Mouse (Mus musculus) CH12.LX (cell line): Measurements from ENCODE around the gene St8sia6. TPM values are rescaled to one million over a fixed set of nuclear protein-coding genes. Genes with fewer than 3 reads are reported as not detected.
A peak's percentile ranks its signal among the peaks of the same experiment; 100 is the strongest.
"Not testable (repeated sequence)": the region's sequence is repeated elsewhere in the genome, so short reads cannot be mapped to it uniquely, and the experiment has no call there.

Source experiments
- DNase-seq: peaks from one replicate; pipeline ENCODE4 v3.0.0-alpha.2; 2013; ENCODE audit errors: extremely low read depth
- H3K27ac ChIP-seq: 2 replicates; pipeline ENCODE4 v1.5.1; 2012; ENCODE audit warnings: low read depth, mild to moderate bottlenecking, control low read depth, moderate library complexity; ENCODE audit not compliant: insufficient read depth
- H3K27me3 ChIP-seq: replicated peaks from 2 replicates; pipeline ENCODE3; 2012; ENCODE audit warnings: inconsistent platforms
- H3K36me3 ChIP-seq, 2 experiments: replicated peaks in 1 of 2; 2 replicates each; pipeline versions ENCODE3 to v1.6.1; 2012; ENCODE audit warnings: inconsistent platforms in 1 of 2, low read length in 1 of 2, mild to moderate bottlenecking in 1 of 2, mixed read lengths in 1 of 2, moderate library complexity in 1 of 2; ENCODE audit not compliant: control insufficient read depth in 1 of 2, insufficient read depth in 1 of 2
- H3K4me1 ChIP-seq, 2 experiments: 2 replicates each; pipeline ENCODE4 v1.6.1; 2012; ENCODE audit warnings: inconsistent platforms in 1 of 2, moderate library complexity in 1 of 2; ENCODE audit not compliant: insufficient read depth in 2 of 2, control insufficient read depth in 1 of 2
- H3K4me2 ChIP-seq: 2 replicates; pipeline ENCODE4 v1.6.1; 2012; ENCODE audit warnings: low read depth, mild to moderate bottlenecking, control low read depth; ENCODE audit not compliant: poor library complexity, insufficient read depth, severe bottlenecking
- H3K4me3 ChIP-seq, 3 experiments: fragments of 150-350 bp in 1 of 3; sonication (generic) in 1 of 3; replicated peaks in 1 of 3; 2 replicates each; pipeline versions ENCODE3 to v1.5.1; 2011 to 2012; ENCODE audit warnings: low read depth in 2 of 3, low read length in 2 of 3, mild to moderate bottlenecking in 2 of 3, moderate library complexity in 2 of 3, control low read depth in 1 of 3, improper control_type of control experiment in 1 of 3, inconsistent platforms in 1 of 3, mixed read lengths in 1 of 3; ENCODE audit not compliant: poor library complexity in 1 of 3
- H3K79me2 ChIP-seq: replicated peaks from 2 replicates; pipeline ENCODE4 v1.6.1; 2012; ENCODE audit warnings: mild to moderate bottlenecking, moderate library complexity; ENCODE audit not compliant: control insufficient read depth, poor library complexity, insufficient read depth, severe bottlenecking; ENCODE audit errors: extremely low read depth
- H3K9ac ChIP-seq: 2 replicates; pipeline ENCODE4 v1.6.1; 2012; ENCODE audit warnings: low read depth, mild to moderate bottlenecking, control low read depth, moderate library complexity; ENCODE audit not compliant: insufficient read depth
- H3K9me3 ChIP-seq: replicated peaks from 2 replicates; pipeline ENCODE3; 2012; ENCODE audit warnings: low read length, inconsistent platforms, mixed read lengths
- CHD2 ChIP-seq: IDR thresholded peaks from 2 replicates; pipeline ENCODE4 v1.6.1; 2011; ENCODE audit warnings: low read length, improper control_type of control experiment
- CTCF ChIP-seq, 2 experiments: IDR thresholded peaks in 1 of 2; conservative IDR thresholded peaks in 1 of 2; 2 replicates each; pipeline ENCODE4 v1.5.1; 2011 to 2012; ENCODE audit warnings: low read depth in 2 of 2, low read length in 2 of 2, improper control_type of control experiment in 1 of 2, inconsistent platforms in 1 of 2, mild to moderate bottlenecking in 1 of 2, moderate library complexity in 1 of 2
- EP300 ChIP-seq: IDR thresholded peaks from 2 replicates; pipeline ENCODE4 v1.6.1; 2011; ENCODE audit warnings: low read length, improper control_type of control experiment
- IRF4 ChIP-seq: IDR thresholded peaks from 2 replicates; pipeline ENCODE4 v1.6.1; 2014; ENCODE audit warnings: low read depth, mild to moderate bottlenecking, inconsistent platforms, low read length, improper control_type of control experiment
- MEF2A ChIP-seq: IDR thresholded peaks from 2 replicates; pipeline ENCODE4 v1.6.1; 2014; ENCODE audit warnings: low read depth, mild to moderate bottlenecking, inconsistent platforms, low read length, improper control_type of control experiment, borderline replicate concordance
- MXI1 ChIP-seq: IDR thresholded peaks from 2 replicates; pipeline ENCODE4 v1.6.1; 2011; ENCODE audit warnings: mild to moderate bottlenecking, low read depth, low read length, improper control_type of control experiment
- NELFE ChIP-seq: IDR thresholded peaks from 2 replicates; pipeline ENCODE4 v1.6.1; 2011; ENCODE audit warnings: low read depth, low read length, improper control_type of control experiment
- NRF1 ChIP-seq: IDR thresholded peaks from 2 replicates; pipeline ENCODE4 v1.6.1; 2014; ENCODE audit warnings: low read depth, mild to moderate bottlenecking, inconsistent platforms, low read length, improper control_type of control experiment, moderate library complexity
- RAD21 ChIP-seq: IDR thresholded peaks from 2 replicates; pipeline ENCODE4 v1.6.1; 2011; ENCODE audit warnings: low read depth, mild to moderate bottlenecking, low read length, improper control_type of control experiment, moderate library complexity
- SIN3A ChIP-seq: IDR thresholded peaks from 2 replicates; pipeline ENCODE4 v1.6.1; 2012; ENCODE audit warnings: low read length, improper control_type of control experiment, inconsistent platforms
- SMC3 ChIP-seq: IDR thresholded peaks from 2 replicates; pipeline ENCODE4 v1.6.1; 2011; ENCODE audit warnings: low read depth, low read length, improper control_type of control experiment
- UBTF ChIP-seq: IDR thresholded peaks from 2 replicates; pipeline ENCODE4 v1.6.1; 2012; ENCODE audit warnings: low read depth, mild to moderate bottlenecking, inconsistent platforms, low read length, improper control_type of control experiment, moderate library complexity
- USF1 ChIP-seq: IDR thresholded peaks from 2 replicates; pipeline ENCODE4 v1.6.1; 2014; ENCODE audit warnings: low read depth, mild to moderate bottlenecking, inconsistent platforms, low read length, improper control_type of control experiment
- dilution Hi-C: fragments of 300-500 bp; cut with MboI; formaldehyde crosslinking; loops from 2 replicates; pipeline ENCODE4 v1.14.3; 2020; ENCODE audit warnings: low sequenced_read_pairs; ENCODE audit not compliant: extremely low pct_unique_long_range_greater_than_20kb, extremely low pct_ligation_motif_present
- in situ Hi-C: fragments of 300-500 bp; cut with MboI; formaldehyde crosslinking; loops from 3 replicates; pipeline ENCODE4 v1.14.3; 2019; ENCODE audit warnings: low sequenced_read_pairs, low pct_ligation_motif_present, low pct_unique_long_range_greater_than_20kb, mixed read lengths
- polyA plus RNA-seq: library from polyadenylated mRNA; unstranded; fragments of >175 nt; gene quantifications from 2 replicates; pipeline ENCODE4 v1.2.1, GENCODE M21; 2012; ENCODE audit warnings: low read depth; ENCODE audit not compliant: insufficient read length
- total RNA-seq, 2 experiments: library from RNA; depleted of rRNA; stranded (reverse); fragments of 300-350 nt in 1 of 2; fragments of >200 nt in 1 of 2; gene quantifications; 2 replicates each; pipeline ENCODE4 v1.2.3; 2012 to 2014

St8sia6 gene
- total and polyA plus RNA-seq, 3 experiments: 27.4 to 51.0 (median 43.7) TPM

DNA sequence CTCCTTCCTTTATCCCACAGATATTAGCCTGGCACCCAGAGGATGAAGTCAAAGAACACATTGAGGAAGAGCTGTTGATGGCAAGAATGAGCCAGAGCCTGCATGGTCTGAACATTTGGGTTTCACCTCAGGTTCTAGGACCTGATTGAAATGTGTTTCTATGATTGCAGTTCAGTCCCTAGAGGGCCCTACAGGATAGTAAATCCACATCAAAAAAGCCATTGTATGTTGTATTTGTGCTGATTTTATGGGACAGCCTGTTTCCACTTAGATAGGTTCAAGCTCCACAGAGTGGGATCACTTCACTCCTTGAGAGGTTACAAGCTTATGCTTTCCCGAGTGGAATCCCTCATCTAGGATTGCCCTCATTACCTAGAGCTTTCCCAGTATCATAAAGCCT lies 159.0 kb downstream of the St8sia6 start:
- H3K27me3 ChIP-seq: no peaks in the 10 kb centered on the region
- TF ChIP-seq IRF4: no peak
- peak in 1 of 2 experiments; percentile 65; a peak in 2 of 4 replicates for TF ChIP-seq CTCF (conservative IDR thresholded peaks at IDR 0.05 in 1 of 2, IDR thresholded peaks at IDR 0.05 in 1 of 2; ENCODE audit: low read depth in 2 of 2, low read length in 2 of 2)
- peak; percentile 51 for TF ChIP-seq SMC3
- peak; percentile 69 for TF ChIP-seq RAD21
- TF ChIP-seq, all 38 proteins: peak for 3
- Histone ChIP-seq H3K4me1 (no peaks in the 10 kb centered on the region), H3K9me3 (no peaks in the 10 kb centered on the region), H3K36me3 (no peaks in the 10 kb centered on the region), H3K79me2 (no peaks in the 10 kb centered on the region), H3K27ac (no peak overlapping the region), H3K4me3 (no peak overlapping the region), H3K9ac (no peak overlapping the region), H3K4me2 (no peak overlapping the region; the same call in 1 of the 2 replicates)
- in situ Hi-C loops: loop anchor here (25.0 kb wide), 1 partner anchor 277 kb away; no protein-coding TSS in a partner anchor
- dilution Hi-C loops: no loop called here
- DNase-seq: no peak

GRCm38 (mm10) chr2:13630136-13630832 lies 163.6 kb downstream of the St8sia6 start:
- no peaks in the 10 kb centered on the region for H3K36me3 ChIP-seq
- dilution Hi-C loops (no loop called here), in situ Hi-C loops (loop anchor here (25.0 kb wide), 1 partner anchor 282 kb away; no protein-coding TSS in a partner anchor)
- H3K27me3 ChIP-seq: no peaks in the 10 kb centered on the region
- H3K9me3 ChIP-seq: no peaks in the 10 kb centered on the region
- no peak overlapping the region for H3K4me3 ChIP-seq
- H3K9ac ChIP-seq: no peak overlapping the region
- H3K4me1 ChIP-seq: no peaks in the 10 kb centered on the region
- TF ChIP-seq MXI1 (no peak), UBTF (no peak)
- no peak overlapping the region for H3K27ac ChIP-seq
- DNase-seq: no peak
- H3K79me2 ChIP-seq: no peaks in the 10 kb centered on the region
- no peak overlapping the region for H3K4me2 ChIP-seq

DNA sequence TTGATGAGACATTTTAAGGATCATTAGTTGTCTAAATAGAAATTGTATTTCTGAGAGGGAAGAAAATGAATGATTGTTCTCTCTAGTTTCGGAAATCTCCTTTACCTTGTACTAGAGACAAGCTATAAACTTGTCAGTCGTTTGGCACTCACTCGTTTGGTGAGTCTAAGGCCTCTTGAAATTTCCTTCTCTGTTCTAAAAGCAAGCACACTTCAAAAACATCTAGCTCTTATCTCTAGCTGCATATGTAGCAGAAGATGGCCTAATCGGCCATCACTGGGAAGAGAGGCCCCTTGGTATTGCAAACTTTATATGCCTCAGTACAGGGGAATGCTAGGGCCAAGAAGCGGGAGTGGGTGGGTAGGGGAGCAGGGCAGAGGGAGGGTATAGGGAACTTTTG lies 190.2 kb downstream of the St8sia6 start:
- H3K4me3 ChIP-seq, DNase-seq, H3K4me2 ChIP-seq, H3K27me3 ChIP-seq, H3K79me2 ChIP-seq, H3K36me3 ChIP-seq, H3K9ac ChIP-seq, dilution Hi-C loops, H3K4me1 ChIP-seq, in situ Hi-C loops, H3K27ac ChIP-seq, H3K9me3 ChIP-seq: not testable (repeated sequence)

DNA sequence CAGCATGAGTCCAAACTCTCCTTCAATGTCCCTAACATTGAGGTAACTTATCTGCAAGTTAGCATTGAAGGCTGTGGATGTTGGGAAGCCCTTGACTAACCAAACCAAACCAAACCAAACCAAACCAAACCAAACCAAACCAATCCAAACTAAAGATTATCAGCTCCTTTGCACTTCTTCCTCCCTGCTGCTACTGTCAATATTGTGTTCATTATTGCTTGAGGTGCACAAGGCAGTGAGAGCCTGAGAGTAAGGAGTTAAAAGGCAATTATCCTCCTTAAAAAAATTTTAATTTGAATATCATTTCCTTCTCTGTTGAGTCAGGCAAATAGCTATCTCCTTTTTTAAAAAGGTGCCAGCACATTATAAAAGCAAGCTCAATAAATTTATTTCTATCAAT lies 190.8 kb downstream of the St8sia6 start:
- dilution Hi-C loops (no loop called here), in situ Hi-C loops (no loop called here)
- Histone ChIP-seq H3K27ac (no peak overlapping the region), H3K36me3 (no peaks in the 10 kb centered on the region), H3K4me3 (no peak overlapping the region), H3K27me3 (no peaks in the 10 kb centered on the region), H3K9ac (no peak overlapping the region), H3K9me3 (no peaks in the 10 kb centered on the region), H3K4me2 (no peak overlapping the region), H3K4me1 (no peaks in the 10 kb centered on the region), H3K79me2 (no peaks in the 10 kb centered on the region)
- DNase-seq: no peak
- TF ChIP-seq NELFE (no peak), CHD2 (no peak), SIN3A (no peak), MEF2A (no peak), MXI1 (no peak), EP300 (no peak), NRF1 (no peak), USF1 (no peak)
